Mouse (Mus musculus): ENCODE data around the gene Efcab12. TPM values are rescaled to one million over a fixed set of nuclear protein-coding genes. Genes with fewer than 3 reads are reported as not detected.

Efcab12 gene
- total RNA-seq, 2 experiments from 2014 or later: 0.58 to 0.80 TPM

Small RNA genes within 50 kb of the gene (microRNA-seq; reads per million reads assigned to microRNA genes)
- 0 reads per million in 2 experiments for gene Mir7660 (ENCODE audit: borderline number of aligned reads in 2 of 2)

Other genes with a start within 250 kb of the Efcab12 start
- not detected for gene Mkrn2os, start 245.8 kb downstream of the Efcab12 start, total RNA-seq (2021)
- gene Mkrn2, start 236.5 kb downstream of the Efcab12 start, total RNA-seq (2021): 10 to 100 TPM; 34.8 to 37.9 TPM
- 100 to 1,000 TPM in 1 of 2 experiments, 10 to 100 TPM in 1; 89.9 to 101 TPM for gene Raf1, start 161.8 kb downstream of the Efcab12 start, total RNA-seq (2021)
- under 1 TPM; 0.43 to 0.45 TPM for gene Tmem40, start 76.0 kb downstream of the Efcab12 start, total RNA-seq (2021)
- gene Cand2, start 63.9 kb downstream of the Efcab12 start, total RNA-seq (2021): 1 to 10 TPM; 5.8 to 9.5 TPM
- 1,000 to 10,000 TPM; 1,000 to 1,116 TPM for gene Rpl32, start 29.7 kb downstream of the Efcab12 start, total RNA-seq (2021)
- gene Mbd4, start 15.0 kb upstream of the Efcab12 start, total RNA-seq (2021): 1 to 10 TPM; 1.6 to 2.0 TPM
- gene Ift122, start 15.1 kb upstream of the Efcab12 start, total RNA-seq (2021): 10 to 100 TPM; 14.7 to 15.1 TPM
- gene Rho, start 93.3 kb upstream of the Efcab12 start, total RNA-seq (2021): under 1 TPM; 0.26 to 0.40 TPM
- gene H1foo, start 106.5 kb upstream of the Efcab12 start, total RNA-seq (2021): not detected
- gene Plxnd1, start 156.6 kb upstream of the Efcab12 start, total RNA-seq (2021): 100 to 1,000 TPM; 116 to 135 TPM

All from adrenal gland, adult 18-20 months (tissue).